Mouse (Mus musculus): ENCODE results near the gene Nkx2-1. TPM values are rescaled to one million over a fixed set of nuclear protein-coding genes. Genes with fewer than 3 reads are reported as not detected.

The Nkx2-1 gene
- total RNA-seq, 1 experiment: not detected

DNA sequence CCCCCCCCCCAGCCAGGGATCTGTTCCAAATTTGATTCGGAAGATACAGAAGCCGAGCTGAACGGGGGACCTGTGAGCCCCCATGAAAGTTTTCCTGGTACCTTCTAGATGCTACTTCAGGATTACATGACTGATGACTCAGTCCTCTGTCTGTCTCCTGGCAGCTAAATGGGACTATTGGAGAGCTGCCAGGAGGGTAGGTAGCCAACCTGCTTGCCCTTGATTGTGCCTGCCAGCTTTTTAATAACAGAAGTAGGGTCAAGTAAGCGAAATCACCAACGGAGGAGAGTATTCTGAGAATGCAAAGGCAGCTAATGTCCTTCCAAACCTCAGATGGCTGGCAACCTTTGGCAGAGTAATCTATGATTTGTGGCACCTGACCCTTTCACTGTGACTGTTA is 18.5 kb downstream of the Nkx2-1 start:
- Histone ChIP-seq H3K9ac (ENCODE audit: insufficient read depth, low read depth, low read length, poor library complexity, severe bottlenecking) (no peak overlapping the region), H3K36me3 (ENCODE audit: control insufficient read depth, insufficient read depth, low read length, poor library complexity, severe bottlenecking) (no peaks in the 10 kb centered on the region), H3K4me1 (ENCODE audit: control insufficient read depth in 2 of 2, insufficient read depth in 2 of 2, low read length in 2 of 2, poor library complexity in 1 of 2) (peaks cover 0 to 3% of the 10 kb centered on the region in 2 experiments; a peak in 1 of 4 replicates), H3K27ac (ENCODE audit: insufficient read depth, low read depth, low read length, poor library complexity, severe bottlenecking) (no peak overlapping the region), H3K4me3 (ENCODE audit: insufficient read depth in 1 of 2, low read depth in 1 of 2, low read length in 2 of 2, poor library complexity in 1 of 2, severe bottlenecking in 1 of 2) (no peak overlapping the region), H3K9me3 (ENCODE audit: control insufficient read depth, insufficient read depth, low read depth, low read length) (no peaks in the 10 kb centered on the region)
- TF ChIP-seq HCFC1 (IDR thresholded peaks at IDR 0.05; ENCODE audit: borderline replicate concordance, insufficient read depth, low read length) (no peak), ZNF384 (IDR thresholded peaks at IDR 0.05; ENCODE audit: low read depth, low read length) (no peak), MAFK (IDR thresholded peaks at IDR 0.05; ENCODE audit: insufficient read depth, low read depth, low read length) (no peak), ZC3H11A (IDR thresholded peaks at IDR 0.05; ENCODE audit: borderline replicate concordance, low read depth, low read length) (no peak), CHD2 (IDR thresholded peaks at IDR 0.05; ENCODE audit: low read depth, low read length) (no peak)
- in situ Hi-C loops (cut with MboI; ENCODE audit: low sequenced_read_pairs in 2 of 2, unreplicated experiment in 2 of 2): no loop called here
- DNase-seq (ENCODE audit: low read depth, low spot score): no peak

DNA sequence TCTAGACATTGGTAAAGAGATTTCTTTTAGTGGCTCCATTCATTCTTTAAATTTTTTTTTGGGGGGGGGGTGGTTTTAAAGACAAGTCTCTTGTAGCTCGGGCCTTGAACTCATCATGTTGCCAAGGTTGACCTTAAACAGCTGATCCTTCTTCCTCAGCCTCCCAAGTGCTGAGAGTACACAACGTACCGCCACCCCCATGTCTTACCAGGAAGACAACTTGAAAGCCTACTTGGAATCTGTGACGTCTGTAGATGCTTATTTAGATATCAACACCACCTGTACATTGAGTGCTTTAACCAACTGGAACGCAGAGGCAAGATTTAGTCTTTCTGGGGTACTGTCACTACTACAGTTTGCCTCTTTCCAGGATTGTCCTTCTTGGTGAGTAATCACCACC is 21.9 kb downstream of the Nkx2-1 start:
- no peak for DNase-seq (ENCODE audit: low read depth, low spot score)
- Histone ChIP-seq H3K4me3 (ENCODE audit: insufficient read depth in 1 of 2, low read depth in 1 of 2, low read length in 2 of 2, poor library complexity in 1 of 2, severe bottlenecking in 1 of 2) (no peak overlapping the region), H3K4me1 (ENCODE audit: control insufficient read depth in 2 of 2, insufficient read depth in 2 of 2, low read length in 2 of 2, poor library complexity in 1 of 2) (peaks cover 0 to under 1% of the 10 kb centered on the region in 2 experiments; a peak in 1 of 4 replicates), H3K36me3 (ENCODE audit: control insufficient read depth, insufficient read depth, low read length, poor library complexity, severe bottlenecking) (no peaks in the 10 kb centered on the region), H3K27ac (ENCODE audit: insufficient read depth, low read depth, low read length, poor library complexity, severe bottlenecking) (no peak overlapping the region), H3K9me3 (ENCODE audit: control insufficient read depth, insufficient read depth, low read depth, low read length) (no peaks in the 10 kb centered on the region), H3K9ac (ENCODE audit: insufficient read depth, low read depth, low read length, poor library complexity, severe bottlenecking) (no peak overlapping the region)
- no peak for TF ChIP-seq CHD2 (IDR thresholded peaks at IDR 0.05; ENCODE audit: low read depth, low read length)
- no peak for TF ChIP-seq MAFK (IDR thresholded peaks at IDR 0.05; ENCODE audit: insufficient read depth, low read depth, low read length)
- TF ChIP-seq HCFC1 (IDR thresholded peaks at IDR 0.05; ENCODE audit: borderline replicate concordance, insufficient read depth, low read length): no peak
- no peak for TF ChIP-seq ZNF384 (IDR thresholded peaks at IDR 0.05; ENCODE audit: low read depth, low read length)
- TF ChIP-seq ZC3H11A (IDR thresholded peaks at IDR 0.05; ENCODE audit: borderline replicate concordance, low read depth, low read length): no peak
- in situ Hi-C loops (cut with MboI; ENCODE audit: low sequenced_read_pairs in 2 of 2, unreplicated experiment in 2 of 2): no loop called here

GRCm38 (mm10) chr12:56508413-56508812 is 28.3 kb downstream of the Nkx2-1 start:
- H3K27ac ChIP-seq (ENCODE audit: insufficient read depth, low read depth, low read length, poor library complexity, severe bottlenecking): no peak overlapping the region
- no peaks in the 10 kb centered on the region for H3K4me1 ChIP-seq (ENCODE audit: control insufficient read depth in 2 of 2, insufficient read depth in 2 of 2, low read length in 2 of 2, poor library complexity in 1 of 2)
- DNase-seq (ENCODE audit: low read depth, low spot score): no peak
- no peak overlapping the region for H3K9ac ChIP-seq (ENCODE audit: insufficient read depth, low read depth, low read length, poor library complexity, severe bottlenecking)
- H3K36me3 ChIP-seq (ENCODE audit: control insufficient read depth, insufficient read depth, low read length, poor library complexity, severe bottlenecking): no peaks in the 10 kb centered on the region
- no peaks in the 10 kb centered on the region for H3K9me3 ChIP-seq (ENCODE audit: control insufficient read depth, insufficient read depth, low read depth, low read length)
- TF ChIP-seq ZC3H11A (IDR thresholded peaks at IDR 0.05; ENCODE audit: borderline replicate concordance, low read depth, low read length) (no peak), ZNF384 (IDR thresholded peaks at IDR 0.05; ENCODE audit: low read depth, low read length) (no peak), HCFC1 (IDR thresholded peaks at IDR 0.05; ENCODE audit: borderline replicate concordance, insufficient read depth, low read length) (no peak), CHD2 (IDR thresholded peaks at IDR 0.05; ENCODE audit: low read depth, low read length) (no peak), MAFK (IDR thresholded peaks at IDR 0.05; ENCODE audit: insufficient read depth, low read depth, low read length) (no peak)
- in situ Hi-C loops (cut with MboI; ENCODE audit: low sequenced_read_pairs in 2 of 2, unreplicated experiment in 2 of 2): no loop called here
- H3K4me3 ChIP-seq (ENCODE audit: insufficient read depth in 1 of 2, low read depth in 1 of 2, low read length in 2 of 2, poor library complexity in 1 of 2, severe bottlenecking in 1 of 2): no peak overlapping the region

- no peak for DNase-seq (ENCODE audit: low read depth, low spot score)
- in situ Hi-C loops (cut with MboI; ENCODE audit: low sequenced_read_pairs in 2 of 2, unreplicated experiment in 2 of 2): no loop called here
These were observed 49.7 kb downstream of the Nkx2-1 start for GRCm38 (mm10) chr12:56487046-56487445.

GRCm38 (mm10) chr12:56482606-56483005 is 54.1 kb downstream of the Nkx2-1 start:
- Histone ChIP-seq H3K36me3 (ENCODE audit: control insufficient read depth, insufficient read depth, low read length, poor library complexity, severe bottlenecking) (no peaks in the 10 kb centered on the region), H3K9me3 (ENCODE audit: control insufficient read depth, insufficient read depth, low read depth, low read length) (no peaks in the 10 kb centered on the region), H3K27ac (ENCODE audit: insufficient read depth, low read depth, low read length, poor library complexity, severe bottlenecking) (no peak overlapping the region), H3K9ac (ENCODE audit: insufficient read depth, low read depth, low read length, poor library complexity, severe bottlenecking) (no peak overlapping the region), H3K4me1 (ENCODE audit: control insufficient read depth in 2 of 2, insufficient read depth in 2 of 2, low read length in 2 of 2, poor library complexity in 1 of 2) (no peaks in the 10 kb centered on the region), H3K4me3 (ENCODE audit: insufficient read depth in 1 of 2, low read depth in 1 of 2, low read length in 2 of 2, poor library complexity in 1 of 2, severe bottlenecking in 1 of 2) (no peak overlapping the region)
- TF ChIP-seq MAFK (IDR thresholded peaks at IDR 0.05; ENCODE audit: insufficient read depth, low read depth, low read length): no peak
- TF ChIP-seq ZNF384 (IDR thresholded peaks at IDR 0.05; ENCODE audit: low read depth, low read length): no peak
- no peak for TF ChIP-seq HCFC1 (IDR thresholded peaks at IDR 0.05; ENCODE audit: borderline replicate concordance, insufficient read depth, low read length)
- no peak for TF ChIP-seq CHD2 (IDR thresholded peaks at IDR 0.05; ENCODE audit: low read depth, low read length)
- TF ChIP-seq ZC3H11A (IDR thresholded peaks at IDR 0.05; ENCODE audit: borderline replicate concordance, low read depth, low read length): no peak
- in situ Hi-C loops (cut with MboI; ENCODE audit: low sequenced_read_pairs in 2 of 2, unreplicated experiment in 2 of 2): no loop called here
- DNase-seq (ENCODE audit: low read depth, low spot score): no peak

More at GRCm38 (mm10) chr12:56487046-56487445, 49.7 kb downstream of the Nkx2-1 start:
- Histone ChIP-seq H3K27ac (ENCODE audit: insufficient read depth, low read depth, low read length, poor library complexity, severe bottlenecking) (no peak overlapping the region), H3K9ac (ENCODE audit: insufficient read depth, low read depth, low read length, poor library complexity, severe bottlenecking) (no peak overlapping the region), H3K4me1 (ENCODE audit: control insufficient read depth in 2 of 2, insufficient read depth in 2 of 2, low read length in 2 of 2, poor library complexity in 1 of 2) (no peaks in the 10 kb centered on the region), H3K4me3 (ENCODE audit: insufficient read depth in 1 of 2, low read depth in 1 of 2, low read length in 2 of 2, poor library complexity in 1 of 2, severe bottlenecking in 1 of 2) (no peak overlapping the region), H3K36me3 (ENCODE audit: control insufficient read depth, insufficient read depth, low read length, poor library complexity, severe bottlenecking) (no peaks in the 10 kb centered on the region), H3K9me3 (ENCODE audit: control insufficient read depth, insufficient read depth, low read depth, low read length) (no peaks in the 10 kb centered on the region)
- no peak for TF ChIP-seq ZC3H11A (IDR thresholded peaks at IDR 0.05; ENCODE audit: borderline replicate concordance, low read depth, low read length)
- no peak for TF ChIP-seq ZNF384 (IDR thresholded peaks at IDR 0.05; ENCODE audit: low read depth, low read length)
- TF ChIP-seq CHD2 (IDR thresholded peaks at IDR 0.05; ENCODE audit: low read depth, low read length): no peak
- TF ChIP-seq HCFC1 (IDR thresholded peaks at IDR 0.05; ENCODE audit: borderline replicate concordance, insufficient read depth, low read length): no peak
- no peak for TF ChIP-seq MAFK (IDR thresholded peaks at IDR 0.05; ENCODE audit: insufficient read depth, low read depth, low read length)

Data from ES-E14 (cell line).